Mouse (Mus musculus) liver, embryonic 14.5 days (tissue): ENCODE data around the gene Fam204a. TPM values are rescaled to one million over a fixed set of nuclear protein-coding genes. Genes with fewer than 3 reads are reported as not detected.
A peak's percentile ranks its signal among the peaks of the same experiment; 100 is the strongest.

Experiments
- ATAC-seq: fragments of 200-750 bp; cut with Nextera tagmentation; 2 replicates; pipeline ENCODE4 v1.8.0; 2017; ENCODE audit warnings: moderate number of reproducible peaks, mild to moderate bottlenecking, moderate library complexity; ENCODE audit not compliant: insufficient read depth
- DNase-seq, 3 experiments: peaks; one replicate each; pipeline ENCODE4 v3.0.0-alpha.2; 2012 to 2013; ENCODE audit warnings: low read depth in 3 of 3, low spot score in 3 of 3
- H3K27ac ChIP-seq: fragments of 300-500 bp; sonication (generic); 2 replicates; pipeline ENCODE4 v1.5.1; 2014; ENCODE audit warnings: moderate library complexity, mild to moderate bottlenecking, control low read depth, inconsistent platforms
- H3K27me3 ChIP-seq: fragments of 300-500 bp; sonication (generic); 2 replicates; pipeline ENCODE4 v1.6.1; 2014; ENCODE audit warnings: mild to moderate bottlenecking, low read length, moderate library complexity; ENCODE audit not compliant: control insufficient read depth, insufficient read depth
- H3K36me3 ChIP-seq: fragments of 300-500 bp; sonication (generic); replicated peaks from 2 replicates; pipeline ENCODE4 v1.6.1; 2014; ENCODE audit warnings: low read depth; ENCODE audit not compliant: control insufficient read depth, insufficient read depth
- H3K4me1 ChIP-seq, 2 experiments: fragments of 200-500 bp in 1 of 2; fragments of 300-500 bp in 1 of 2; sonication (generic) in 1 of 2; replicated peaks; 2 replicates each; pipeline ENCODE4 v1.6.1; 2012 to 2014; ENCODE audit warnings: antibody characterized with exemption in 1 of 2, inconsistent platforms in 1 of 2, low read length in 1 of 2; ENCODE audit not compliant: control insufficient read depth in 2 of 2, insufficient read depth in 2 of 2
- H3K4me2 ChIP-seq: fragments of 300-500 bp; sonication (generic); 2 replicates; pipeline ENCODE4 v1.6.1; 2014; ENCODE audit warnings: low read depth, mild to moderate bottlenecking, control low read depth, moderate library complexity
- H3K4me3 ChIP-seq, 2 experiments: fragments of 200-500 bp in 1 of 2; fragments of 300-500 bp in 1 of 2; sonication (generic) in 1 of 2; 2 replicates each; pipeline ENCODE4 v1.5.1; 2012 to 2014; ENCODE audit warnings: low read depth in 2 of 2, low read length in 2 of 2, mild to moderate bottlenecking in 2 of 2, control low read depth in 1 of 2, inconsistent platforms in 1 of 2, moderate library complexity in 1 of 2; ENCODE audit not compliant: insufficient read depth in 1 of 2
- H3K9ac ChIP-seq: fragments of 300-500 bp; sonication (generic); replicated peaks from 2 replicates; pipeline ENCODE4 v1.6.1; 2014; ENCODE audit warnings: mild to moderate bottlenecking, control low read depth, moderate library complexity
- H3K9me3 ChIP-seq: fragments of 300-500 bp; sonication (generic); 2 replicates; pipeline ENCODE4 v1.6.1; 2016; ENCODE audit warnings: low read length, mixed read lengths; ENCODE audit not compliant: control insufficient read depth
- CTCF ChIP-seq: IDR thresholded peaks from 2 replicates; pipeline ENCODE4 v1.5.1; 2016; ENCODE audit warnings: antibody characterized with exemption, low read depth, control low read depth
- EP300 ChIP-seq: IDR thresholded peaks from 2 replicates; pipeline ENCODE4 v1.6.1; 2016; ENCODE audit warnings: antibody characterized with exemption, low read depth
- WGBS: fragments of 180-500 bp; shearing (Covaris S2); extraction: QIAGEN DNeasy Blood & Tissue Kit; methylation state at CpG from one replicate; pipeline ENCODE4 v1.1.7; 2014; ENCODE audit not compliant: insufficient replicate concordance; 5-methylcytosine and 5-hydroxymethylcytosine counted together
- polyA plus RNA-seq, 2 experiments: library from polyadenylated mRNA; depleted of rRNA in 1 of 2; stranded (reverse) in 1 of 2; unstranded in 1 of 2; fragments of >200 nt; fragmentation: Nextera tagmentation in 1 of 2; extraction: Ambion mirVana in 1 of 2; gene quantifications; 2 replicates each; pipeline versions ENCODE4 v1.2.1 to v1.2.3; 2012 to 2014

The Fam204a gene
- polyA plus RNA-seq (2012; rRNA removed), result 3.4 and 8.1 TPM in 2 replicates
- 15.7 and 19.1 TPM in 2 replicates for polyA plus RNA-seq (2014; fragmentation: Nextera tagmentation; extraction: Ambion mirVana)

GRCm38 (mm10) chr19:60225899-60226844 lies at the start of gene Fam204a:
Gene Fam204a, minus strand, starts transcription at chr19:60226701.
- WGBS, result under 1% methylated on average over 68 of the region's 68 CpGs
- Histone ChIP-seq H3K4me2 (peak within 1 kb of the TSS; percentile 67), H3K4me1 (peaks cover 8 to 9% of the 10 kb centered on the region in 2 experiments), H3K9me3 (no peaks in the 10 kb centered on the region), H3K27me3 (no peaks in the 10 kb centered on the region), H3K27ac (peak within 1 kb of the TSS; percentile 87), H3K36me3 (no peaks in the 10 kb centered on the region; the same call in 1 of the 2 replicates), H3K9ac (peak within 1 kb of the TSS; percentile 93), H3K4me3 (peak within 1 kb of the TSS; percentile 68 to 84)
- DNase-seq (peak; percentile 83 to 87 (median 84)), ATAC-seq (peak; percentile 99)
- TF ChIP-seq CTCF (no peak), EP300 (peak; percentile 52; the same call in 1 of the 2 replicates)

GRCm38 (mm10) chr19:60265789-60266188 lies 39.3 kb upstream of the Fam204a start:
- H3K9ac ChIP-seq, result no peak overlapping the region
- 31% methylated on average over 1 of the region's 1 CpGs for WGBS
- no peak overlapping the region for H3K4me3 ChIP-seq
- no peaks in the 10 kb centered on the region for H3K4me1 ChIP-seq
- no peaks in the 10 kb centered on the region for H3K9me3 ChIP-seq
- no peaks in the 10 kb centered on the region for H3K36me3 ChIP-seq
- DNase-seq (no peak), ATAC-seq (no peak)
- H3K27ac ChIP-seq, result no peak overlapping the region
- H3K27me3 ChIP-seq, result no peaks in the 10 kb centered on the region
- TF ChIP-seq CTCF, result no peak
- H3K4me2 ChIP-seq, result no peak overlapping the region

DNA sequence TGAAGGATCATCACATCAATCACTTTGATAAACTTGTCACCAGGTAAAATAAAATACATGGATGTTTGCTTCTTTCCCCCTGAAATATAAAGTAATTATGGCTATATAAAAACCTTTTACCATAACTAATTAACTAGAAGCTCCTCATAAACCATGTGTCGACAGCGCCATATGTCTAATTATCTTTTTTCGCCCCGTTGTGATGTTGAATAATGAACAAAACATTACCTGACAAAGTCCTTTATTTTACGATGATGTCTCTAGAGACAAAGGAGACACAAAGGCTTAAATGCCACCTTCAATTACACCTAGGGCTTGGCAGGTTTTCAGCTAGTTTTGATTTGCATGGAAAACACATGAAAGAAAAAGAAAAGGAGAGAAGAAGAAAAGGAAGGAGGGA lies 34.2 kb upstream of the Fam204a start:
- no peak for TF ChIP-seq EP300
- TF ChIP-seq CTCF, result no peak
- no peaks in the 10 kb centered on the region for H3K4me1 ChIP-seq
- H3K36me3 ChIP-seq, result no peaks in the 10 kb centered on the region
- H3K9me3 ChIP-seq, result no peaks in the 10 kb centered on the region
- H3K4me2 ChIP-seq, result no peak overlapping the region
- no peaks in the 10 kb centered on the region for H3K27me3 ChIP-seq
- DNase-seq (no peak), ATAC-seq (no peak)
- H3K4me3 ChIP-seq, result no peak overlapping the region
- H3K9ac ChIP-seq, result no peak overlapping the region
- WGBS, result 69% methylated on average over 5 of the region's 5 CpGs
- H3K27ac ChIP-seq, result no peak overlapping the region

GRCm38 (mm10) chr19:60252021-60252420 lies 25.5 kb upstream of the Fam204a start:
- Histone ChIP-seq H3K4me1 (no peaks in the 10 kb centered on the region), H3K27ac (no peak overlapping the region), H3K27me3 (no peaks in the 10 kb centered on the region), H3K36me3 (no peaks in the 10 kb centered on the region), H3K4me3 (no peak overlapping the region), H3K4me2 (no peak overlapping the region), H3K9ac (no peak overlapping the region), H3K9me3 (no peaks in the 10 kb centered on the region)
- 34% methylated on average over 2 of the region's 2 CpGs for WGBS
- no peak for TF ChIP-seq EP300
- peak; percentile 42 for TF ChIP-seq CTCF
- no peak for ATAC-seq
- peak in 1 of 3 experiments; percentile 2 for DNase-seq

DNA sequence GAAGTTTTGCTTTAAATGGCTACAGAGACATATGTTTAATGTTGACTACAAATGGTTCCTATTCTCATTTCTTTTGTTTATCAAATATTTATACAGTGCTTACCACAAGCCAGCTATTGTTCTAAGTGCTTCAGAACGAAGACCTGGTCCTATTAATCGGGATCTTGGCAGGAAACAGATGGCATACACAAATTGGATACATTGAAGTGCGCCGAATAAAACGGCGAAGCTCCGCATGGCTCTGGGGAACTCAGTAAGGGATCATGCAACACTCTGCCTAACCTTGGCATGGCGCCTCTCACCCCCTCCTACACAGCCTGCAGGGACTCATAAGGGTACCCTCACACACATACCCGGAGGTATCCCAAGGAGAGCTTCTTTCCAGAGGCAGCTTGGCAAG lies 24.7 kb upstream of the Fam204a start:
- Histone ChIP-seq H3K27me3 (no peaks in the 10 kb centered on the region), H3K36me3 (no peaks in the 10 kb centered on the region)

More for the DNA sequence above, 24.7 kb upstream of the Fam204a start:
- Histone ChIP-seq H3K4me1 (no peaks in the 10 kb centered on the region), H3K4me2 (no peak overlapping the region), H3K27ac (no peak overlapping the region), H3K4me3 (no peak overlapping the region), H3K9me3 (no peaks in the 10 kb centered on the region), H3K9ac (no peak overlapping the region)
- no peak for TF ChIP-seq EP300
- TF ChIP-seq CTCF, result no peak
- ATAC-seq (no peak), DNase-seq (no peak)
- WGBS, result 60% methylated on average over 9 of the region's 9 CpGs
